Mouse (Mus musculus) telencephalon, adult 2 months (tissue): ENCODE data around the gene Eprs.

ENCODE experiments used
- DNase-seq: peaks from one replicate; pipeline ENCODE4 v3.0.0-alpha.2; 2011; ENCODE audit warnings: low read depth, low spot score

Gene Eprs

DNA sequence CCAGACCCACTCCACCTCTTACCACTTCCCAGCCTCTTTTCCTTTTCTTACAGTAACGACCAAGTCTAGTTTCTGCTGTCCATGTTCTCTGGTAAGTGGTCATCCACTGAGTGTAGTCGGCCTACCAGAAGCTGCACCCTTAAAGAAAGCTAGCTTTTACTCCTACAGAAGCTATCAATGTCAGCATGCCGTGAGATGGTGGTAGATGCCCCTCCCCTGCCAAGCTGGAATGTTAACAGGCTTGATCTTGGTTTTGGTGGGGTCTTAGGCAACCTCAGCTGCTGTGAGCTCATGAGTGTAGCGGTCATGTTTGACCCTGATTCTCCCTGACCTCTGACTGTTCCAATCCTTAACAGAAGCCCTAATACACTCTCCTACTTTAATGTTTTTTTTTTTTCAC lies 4.6 kb upstream of the Eprs start:
- DNase-seq: no peak

DNA sequence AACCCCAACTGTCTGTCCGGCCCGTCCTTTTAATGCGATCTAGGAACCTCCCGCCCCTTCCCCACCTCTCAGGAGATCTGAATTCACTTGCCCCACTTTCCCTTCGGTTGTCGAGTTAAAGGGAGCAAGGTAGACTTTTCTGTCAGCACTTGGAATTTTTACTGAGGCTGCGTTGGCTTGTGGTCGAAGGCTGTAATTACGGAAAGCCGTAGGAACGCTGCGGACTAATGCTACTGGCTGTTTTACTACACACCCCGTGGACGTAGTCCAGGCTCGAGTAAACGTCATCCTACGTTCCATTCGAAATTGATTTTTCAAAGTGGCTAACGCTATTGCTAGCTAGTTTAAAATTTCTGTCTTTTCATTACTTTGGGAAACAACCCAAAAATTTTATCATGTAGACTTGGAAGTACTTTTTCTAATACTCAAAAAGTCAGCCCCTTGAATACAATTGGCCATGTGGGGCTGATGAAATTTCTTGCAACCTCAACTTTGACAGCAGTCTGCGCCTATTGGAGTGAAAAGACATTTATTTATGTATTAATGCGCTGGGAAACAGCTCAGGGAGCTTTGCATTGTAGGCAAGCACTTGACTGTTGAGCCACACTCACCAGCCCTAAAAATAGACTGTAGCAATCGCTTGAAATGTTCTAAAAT lies 810 bp downstream of the Eprs start:
- peak; percentile 47 for DNase-seq

DNA sequence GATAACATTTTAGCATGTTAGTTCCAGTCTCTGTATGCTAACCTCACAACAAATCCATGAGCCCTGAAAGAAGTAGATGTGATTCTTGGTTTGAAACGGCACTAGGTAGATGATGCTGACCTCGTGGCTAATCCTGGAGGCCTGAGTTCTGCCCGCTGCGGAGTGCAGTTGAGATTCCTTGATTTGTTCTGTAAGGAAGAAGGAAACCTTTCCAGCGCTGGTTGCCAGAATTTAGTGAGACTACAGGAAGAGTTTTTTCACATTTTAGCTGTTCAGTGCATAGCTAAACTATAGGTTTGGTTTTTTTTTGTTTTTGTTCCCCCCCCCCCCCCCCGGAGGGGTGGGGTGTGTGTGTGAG lies 1.3 kb downstream of the Eprs start:
- no peak for DNase-seq

DNA sequence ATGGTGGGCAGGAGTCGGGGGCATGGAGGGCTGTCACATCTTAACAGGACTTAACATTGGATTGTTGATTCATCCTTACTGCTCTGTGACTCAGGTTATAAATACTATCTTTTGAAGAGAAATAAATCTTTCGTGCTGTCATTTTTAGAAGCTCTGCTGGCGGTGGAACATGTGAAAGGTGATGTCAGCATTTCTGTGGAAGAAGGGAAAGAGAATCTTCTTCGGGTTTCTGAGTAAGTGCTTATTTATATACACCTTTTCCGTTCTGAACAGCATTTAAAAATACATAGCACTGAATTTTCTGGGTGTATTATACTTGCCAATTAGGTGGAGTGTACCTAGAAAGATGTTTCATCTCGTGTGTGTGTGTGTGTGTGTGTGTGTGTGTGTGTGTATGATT lies 4.5 kb downstream of the Eprs start:
- DNase-seq: no peak

DNA sequence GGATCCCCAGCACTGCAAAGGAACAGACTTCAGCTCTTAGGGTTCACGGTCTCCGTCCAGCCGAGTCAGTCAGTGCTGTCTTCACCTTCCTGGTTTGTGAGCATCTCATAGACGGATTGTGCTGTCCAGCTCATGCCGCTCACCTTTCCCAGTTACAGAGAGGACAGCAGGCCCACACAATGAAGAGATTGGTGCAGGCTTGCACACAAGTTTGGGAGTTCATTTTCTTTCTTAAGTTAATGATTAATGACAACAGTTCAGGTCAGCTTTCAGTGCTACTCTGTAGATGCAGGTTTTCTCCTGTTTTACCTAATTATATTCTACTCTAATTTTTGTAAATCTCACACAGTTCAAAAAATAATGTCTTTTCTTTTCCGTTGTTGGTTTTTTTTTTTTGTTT lies 7.1 kb downstream of the Eprs start:
- no peak for DNase-seq

DNA sequence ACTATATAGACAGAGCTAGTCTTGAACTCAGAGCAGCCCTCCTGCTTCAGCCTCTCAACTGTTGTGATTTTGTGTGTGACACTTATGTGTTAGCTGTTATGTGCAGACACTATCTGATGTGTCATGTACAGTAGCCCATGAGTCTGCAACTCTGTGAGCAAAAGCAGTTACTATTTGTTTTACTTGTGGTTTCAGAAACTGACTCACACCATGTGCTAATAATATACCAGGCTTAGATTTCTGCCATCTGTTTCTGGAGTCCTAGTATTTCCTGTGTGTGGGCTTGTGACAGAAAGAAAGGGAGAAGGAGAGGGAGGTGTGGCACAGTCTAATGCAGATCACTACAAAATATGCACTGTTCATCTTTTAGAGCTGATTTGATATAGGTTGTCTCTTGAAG lies 13.5 kb downstream of the Eprs start:
- peak; percentile 85 for DNase-seq

DNA sequence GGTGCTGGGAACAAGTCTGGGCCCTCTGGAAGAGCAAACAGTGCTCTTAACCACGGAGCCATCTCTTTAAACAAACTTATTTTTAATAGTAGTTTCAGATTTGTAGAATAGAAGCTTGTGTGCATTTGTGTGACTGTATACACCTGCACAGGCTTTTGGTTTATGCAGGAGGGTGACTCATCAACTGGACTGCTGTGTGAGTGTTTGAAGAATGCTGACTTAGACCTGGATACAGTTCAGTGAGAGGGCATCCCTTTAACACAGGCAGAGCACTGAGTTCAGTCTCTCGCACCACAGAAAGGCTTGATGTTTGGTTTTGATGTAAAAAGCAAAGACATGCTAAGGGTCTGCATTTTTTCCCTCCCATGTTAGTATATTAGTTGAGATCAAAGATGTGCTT lies 14.6 kb downstream of the Eprs start:
- DNase-seq: no peak

DNA sequence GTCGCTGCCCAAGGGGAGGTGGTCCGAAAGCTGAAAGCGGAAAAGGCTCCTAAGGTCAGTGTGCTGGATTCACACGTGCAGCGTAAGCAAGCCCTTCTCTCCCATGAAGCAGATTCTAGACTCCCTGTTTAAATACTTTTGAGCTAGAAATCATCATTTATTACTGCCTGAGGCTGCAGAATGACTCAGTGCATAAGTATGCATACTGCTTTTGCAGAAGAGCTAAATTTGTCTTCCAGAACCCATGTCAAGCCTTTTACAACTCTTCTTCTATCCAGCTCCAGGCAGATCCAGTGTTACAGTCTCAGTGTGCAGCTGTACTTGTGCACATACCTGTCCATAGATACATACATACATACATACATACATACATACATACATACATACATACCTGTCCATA lies 38.8 kb downstream of the Eprs start:
- DNase-seq: peak; percentile 29

DNA sequence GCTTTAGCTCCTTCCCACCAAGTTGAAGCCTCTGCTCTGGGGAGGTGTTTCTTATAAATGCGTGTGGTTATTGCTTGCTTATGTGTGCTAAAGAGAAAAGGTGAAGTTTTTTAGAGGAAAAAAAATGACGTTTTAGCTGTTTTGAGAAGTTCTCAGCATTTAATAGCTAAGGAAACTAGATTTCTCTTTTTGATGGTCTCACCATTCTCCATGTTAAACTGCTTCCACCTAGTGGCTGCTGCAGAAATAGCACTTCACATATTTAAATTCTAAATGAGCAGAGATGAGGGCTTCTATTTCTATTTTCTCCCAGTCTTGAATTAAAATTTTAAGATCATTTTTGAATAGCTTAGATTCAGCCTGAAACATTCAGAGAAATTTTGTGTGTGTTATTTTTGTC lies 41.2 kb downstream of the Eprs start:
- peak; percentile 27 for DNase-seq

DNA sequence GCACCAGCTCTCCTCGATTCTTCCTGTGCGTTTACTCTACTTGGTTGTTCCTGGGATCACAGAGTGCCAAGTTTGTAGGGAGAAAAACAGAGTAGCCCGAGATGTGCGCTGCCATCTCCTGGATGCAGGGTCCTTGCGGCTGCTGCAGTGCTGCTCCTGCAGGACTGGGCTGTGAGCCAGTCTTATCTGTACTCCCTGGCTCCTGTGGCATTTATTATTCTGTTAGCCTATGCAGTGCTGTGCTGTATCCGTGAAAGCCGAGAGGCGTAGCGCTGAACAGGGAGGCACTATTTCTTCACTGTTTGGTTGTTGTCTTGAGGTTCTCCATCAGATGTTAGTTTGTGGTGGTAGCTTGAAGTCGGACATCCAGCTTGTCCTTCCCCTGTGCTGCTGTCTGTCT lies 43.1 kb downstream of the Eprs start:
- no peak for DNase-seq

DNA sequence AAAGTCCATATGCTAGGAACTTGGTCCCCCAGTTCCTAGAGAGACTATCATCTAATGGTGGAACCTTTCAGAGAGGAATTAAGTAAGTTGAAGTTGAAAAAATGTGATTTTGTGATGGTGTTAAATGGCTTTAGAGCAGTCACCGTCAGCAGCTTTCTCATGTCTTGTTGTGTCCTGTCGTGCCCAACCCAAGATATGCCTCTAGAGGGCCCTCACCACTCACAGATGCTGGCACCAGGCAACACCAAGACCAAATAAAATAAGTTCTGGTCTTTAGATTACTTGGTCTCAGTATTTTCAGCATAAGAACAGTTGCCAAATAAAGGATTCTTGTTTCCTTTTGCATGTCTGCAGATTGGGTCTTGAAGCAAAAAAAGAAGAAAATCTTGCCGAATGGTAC lies 47.0 kb downstream of the Eprs start:
- no peak for DNase-seq

DNA sequence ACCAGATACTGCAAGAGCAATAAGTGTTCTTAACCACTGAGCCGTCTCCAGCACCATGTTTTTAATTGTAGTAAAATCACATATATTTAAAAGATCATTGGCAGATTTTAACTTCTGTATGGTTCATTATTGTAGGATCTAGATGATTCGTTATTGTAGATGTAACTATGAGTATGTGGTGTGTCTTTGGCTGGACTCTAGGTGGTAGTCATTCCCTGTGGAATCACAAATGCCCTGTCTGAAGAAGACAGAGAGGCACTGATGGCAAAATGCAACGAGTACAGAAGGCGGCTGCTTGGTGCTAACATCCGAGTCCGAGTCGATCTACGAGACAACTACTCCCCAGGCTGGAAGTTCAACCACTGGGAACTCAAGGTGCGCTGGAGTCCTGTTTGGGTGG lies 55.2 kb downstream of the Eprs start:
- no peak for DNase-seq

DNA sequence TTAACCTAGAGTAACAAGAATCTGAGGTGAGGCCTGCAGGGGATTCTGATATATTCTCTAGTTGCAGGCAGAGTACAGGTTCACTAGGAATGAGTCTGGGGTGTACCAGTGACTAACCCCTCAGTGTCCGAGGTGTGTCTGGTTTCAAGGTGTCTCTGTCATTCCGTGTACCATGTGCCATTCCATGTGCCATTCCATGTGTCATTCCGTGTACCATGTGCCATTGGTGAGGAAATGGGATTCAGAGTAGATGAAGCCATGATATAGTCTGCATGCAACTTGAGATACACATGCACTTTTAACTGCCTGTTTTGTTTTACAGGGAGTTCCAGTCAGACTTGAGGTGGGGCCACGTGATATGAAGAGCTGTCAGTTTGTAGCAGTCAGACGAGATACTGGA lies 57.0 kb downstream of the Eprs start:
- DNase-seq: no peak

DNA sequence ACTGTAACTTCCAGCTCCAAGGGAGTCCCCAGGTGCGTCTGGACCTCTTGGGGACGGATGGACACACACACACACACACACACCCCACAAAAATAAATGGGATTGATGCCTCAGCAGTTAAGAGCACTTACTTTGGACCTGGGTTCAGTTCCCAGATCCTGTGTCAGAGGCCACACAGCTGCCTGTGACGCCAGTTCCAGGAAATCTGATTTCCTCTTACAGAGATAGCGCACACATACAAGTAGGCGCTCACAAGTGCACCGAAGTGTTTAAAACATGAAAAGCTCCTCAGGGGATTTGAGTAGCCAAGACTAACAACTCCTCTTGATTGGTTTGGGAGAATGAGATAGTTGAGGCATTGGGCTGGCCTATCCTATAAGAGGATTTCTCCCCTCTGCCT lies 57.9 kb downstream of the Eprs start:
- DNase-seq: no peak

DNA sequence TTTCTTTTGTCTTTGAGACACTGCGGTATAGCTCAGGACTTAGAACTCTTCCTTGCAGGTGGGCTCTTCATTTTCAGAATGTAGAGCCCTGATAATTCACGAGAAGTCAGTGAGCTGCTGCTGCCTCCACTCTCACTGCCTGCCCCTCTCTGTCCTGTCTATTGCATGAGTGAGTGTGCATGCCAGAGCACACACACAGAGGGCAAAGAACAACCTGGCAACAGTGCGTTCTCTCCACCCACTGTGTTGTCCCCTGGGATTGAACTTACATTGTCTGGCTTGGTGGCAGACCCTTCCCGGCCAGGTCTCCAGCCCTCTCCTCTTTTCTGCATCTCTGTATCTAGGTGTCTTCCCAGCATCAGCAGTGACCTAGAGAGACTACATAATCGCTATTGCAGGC lies 63.7 kb downstream of the Eprs start:
- no peak for DNase-seq

DNA sequence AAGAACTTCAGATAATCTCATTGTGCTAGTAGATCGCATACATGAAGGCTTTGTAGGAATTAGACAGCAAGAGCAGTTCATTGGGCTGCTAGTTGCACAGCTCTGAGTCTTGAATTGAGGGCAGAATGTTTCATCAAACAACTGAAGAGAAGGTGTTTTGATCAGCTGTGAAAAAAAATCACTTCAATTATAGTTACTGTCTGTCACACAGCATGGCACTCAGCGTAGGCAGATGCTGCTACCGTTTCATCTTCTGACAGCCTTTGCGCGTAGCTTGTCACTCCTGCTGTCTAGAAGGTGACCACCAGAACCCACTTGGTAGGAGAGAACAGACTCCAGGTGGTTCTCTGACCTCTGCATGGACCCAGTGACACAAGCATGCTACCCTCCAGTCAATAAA lies 67.6 kb downstream of the Eprs start:
- peak; percentile 31 for DNase-seq

DNA sequence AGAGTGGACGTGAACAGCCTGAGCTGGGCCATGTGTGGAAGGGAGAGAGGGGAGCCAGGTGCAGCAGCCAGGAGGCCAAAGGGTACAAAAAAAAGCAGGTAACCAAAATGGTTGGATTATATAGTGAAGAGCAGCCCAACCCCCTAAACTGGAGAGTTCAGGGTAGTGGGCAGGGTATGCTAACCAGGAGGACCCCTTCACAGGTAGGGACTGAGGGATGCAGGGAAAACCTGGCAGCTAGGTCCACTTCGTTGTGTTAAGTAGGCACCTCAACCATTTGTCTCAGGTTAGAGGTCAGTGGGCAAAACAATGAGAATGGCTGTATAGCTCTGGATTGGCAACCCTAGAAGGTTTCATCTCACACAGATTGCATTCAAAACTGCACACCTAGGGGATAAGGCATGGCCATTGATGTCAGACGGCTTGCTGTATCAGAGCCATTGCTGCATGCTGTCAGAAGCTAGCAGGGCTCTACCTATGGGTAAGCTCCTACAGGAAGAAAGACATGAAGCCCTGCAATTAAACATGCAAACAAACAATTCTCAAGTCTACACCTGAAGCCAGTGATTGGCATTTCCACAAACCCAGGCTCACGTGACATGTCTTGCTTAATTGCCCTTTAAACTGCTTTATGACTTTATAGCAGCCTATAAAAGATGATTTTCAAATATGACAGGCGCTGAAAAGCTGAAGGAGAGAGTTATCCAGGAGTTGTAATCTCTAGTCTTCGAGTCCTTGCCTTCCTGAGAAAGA lies 68.6 kb downstream of the Eprs start:
- DNase-seq: no peak

DNA sequence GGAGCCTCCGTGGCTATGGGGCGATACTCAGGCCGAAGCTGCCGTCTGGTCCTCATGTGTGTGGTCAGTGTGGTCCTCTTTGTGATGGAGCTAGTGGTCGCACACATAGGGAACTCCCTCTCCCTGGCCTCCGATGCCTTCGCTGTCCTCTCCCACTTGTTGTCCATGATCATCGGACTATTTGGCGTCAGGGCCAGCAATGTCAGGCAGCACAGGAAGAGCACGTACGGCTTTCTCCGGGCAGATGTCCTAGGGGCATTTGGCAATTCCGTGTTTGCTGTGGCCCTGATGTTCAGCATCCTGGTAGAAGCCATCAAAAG lies 69.1 kb downstream of the Eprs start:
- no peak for DNase-seq

DNA sequence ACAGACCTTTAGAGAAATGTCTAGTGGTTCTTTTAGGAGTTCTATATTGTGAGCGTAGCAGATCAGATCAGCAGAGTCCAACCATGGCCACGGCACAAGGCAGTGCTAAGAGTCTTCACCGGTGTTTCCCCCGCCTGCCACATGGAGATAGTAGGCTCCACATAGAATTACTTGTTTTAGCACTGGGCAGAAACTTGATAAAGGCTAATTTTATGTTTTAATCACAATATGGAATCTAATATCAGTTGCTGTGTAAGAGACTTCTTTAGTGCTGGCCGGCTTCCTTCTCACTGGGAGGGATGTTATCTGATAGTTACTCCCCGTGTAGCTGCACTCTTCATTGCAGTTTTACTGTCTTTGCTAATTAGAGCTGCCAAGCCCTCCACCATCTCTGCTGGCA lies 70.3 kb downstream of the Eprs start:
- no peak for DNase-seq

DNA sequence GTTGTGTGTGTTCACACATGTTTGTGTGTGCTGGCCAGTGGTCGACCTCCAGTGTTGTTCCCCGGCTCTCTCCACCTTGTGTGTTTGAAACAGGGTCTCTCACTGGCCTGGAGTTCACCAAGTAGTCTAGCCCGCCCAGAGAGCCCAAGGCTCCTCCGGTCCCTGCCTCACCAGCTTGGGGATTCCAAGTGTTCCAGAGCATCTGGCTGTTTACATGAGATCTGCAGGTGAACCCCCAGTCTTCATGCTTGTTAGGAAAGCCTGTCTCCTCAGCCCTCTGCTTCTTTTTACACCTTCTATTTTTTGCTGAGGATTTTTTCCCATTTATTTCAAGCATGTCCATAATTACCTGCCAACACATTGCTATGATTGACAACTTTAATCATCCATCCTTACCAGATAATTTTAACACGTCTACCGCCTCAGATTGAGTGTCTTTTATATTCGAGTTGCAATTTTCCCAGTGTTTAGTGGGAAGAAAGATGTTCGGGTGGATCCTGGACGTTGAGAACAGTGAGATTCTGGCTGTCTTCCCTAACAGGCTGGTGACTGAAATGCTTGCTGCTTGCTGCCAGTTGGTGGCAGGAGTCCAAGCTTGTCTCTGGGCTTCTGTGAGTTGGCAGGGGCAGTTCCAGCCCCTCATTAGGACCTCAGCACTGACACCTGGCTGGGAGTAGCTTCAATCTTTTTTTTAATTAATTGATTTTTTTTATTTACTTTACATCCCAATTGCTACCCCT lies 76.2 kb downstream of the Eprs start:
- peak; percentile 76 for DNase-seq

DNA sequence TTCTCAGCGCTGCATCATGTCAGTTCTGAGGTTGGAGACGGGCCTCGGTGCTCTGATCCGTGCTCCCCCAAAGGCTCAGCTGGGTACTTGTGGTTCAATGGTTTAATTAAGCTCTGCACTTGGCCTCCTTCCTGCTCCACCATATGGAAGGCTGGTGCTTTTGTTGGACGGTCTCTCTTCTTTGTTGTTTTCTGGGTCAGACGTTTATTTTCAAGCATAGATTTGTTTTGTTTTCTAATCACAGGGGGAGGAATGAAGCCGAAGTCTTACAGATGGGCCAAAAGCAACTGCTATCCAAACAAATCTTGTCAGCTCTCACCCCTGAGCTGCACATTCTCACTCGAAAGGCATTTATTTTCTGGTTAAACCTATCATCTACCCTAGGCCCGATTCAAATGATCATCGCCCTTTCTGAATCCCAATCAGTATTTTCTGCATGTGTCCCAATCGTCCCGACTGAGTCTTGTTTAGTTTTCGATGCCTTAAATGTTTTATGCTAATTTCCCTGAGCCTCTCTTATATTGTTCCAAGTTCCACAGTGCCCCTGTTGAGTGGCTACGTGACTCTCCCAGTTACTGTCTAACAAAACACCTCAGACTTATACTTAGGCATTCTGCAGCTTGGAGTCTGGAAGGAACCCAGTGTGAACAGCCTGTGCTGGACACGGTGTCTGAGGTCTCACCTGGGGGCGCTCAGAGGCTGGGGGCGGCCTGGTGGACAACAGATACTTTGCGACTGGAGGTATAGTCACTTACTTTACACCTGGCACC lies 79.0 kb downstream of the Eprs start:
- peak; percentile 23 for DNase-seq

DNA sequence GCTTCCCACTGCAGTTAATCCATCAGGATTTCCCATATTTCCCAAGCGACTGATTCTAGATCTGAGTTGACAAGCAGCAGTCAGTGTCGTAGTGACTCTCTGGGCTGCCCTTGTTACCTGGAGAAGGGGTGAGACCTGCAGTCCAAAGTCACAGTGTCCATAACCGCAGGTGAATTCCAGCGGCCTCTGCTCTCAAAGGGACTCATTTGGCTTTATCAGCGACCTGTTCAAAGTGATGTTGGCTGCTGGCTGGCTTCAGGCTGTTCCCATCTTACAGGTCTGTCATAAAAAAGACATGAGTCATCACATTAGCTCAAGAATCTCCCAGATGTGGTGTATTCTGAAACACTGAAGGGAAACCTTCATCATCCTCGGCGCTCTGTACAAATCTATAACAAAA lies 86.1 kb downstream of the Eprs start:
- DNase-seq: no peak
